Mouse (Mus musculus) olfactory bulb, adult 2 months (tissue): ENCODE data around the gene Klhdc9. TPM values are rescaled to one million over a fixed set of nuclear protein-coding genes. Genes with fewer than 3 reads are reported as not detected.
A peak's percentile ranks its signal among the peaks of the same experiment; 100 is the strongest.

Experiments used
- H3K27ac ChIP-seq: fragments of 200-500 bp; 2 replicates; pipeline ENCODE4 v1.5.1; 2012; ENCODE audit warnings: low read depth, low read length; ENCODE audit not compliant: insufficient read depth
- H3K4me1 ChIP-seq: fragments of 200-500 bp; 2 replicates; pipeline ENCODE4 v1.6.1; 2012; ENCODE audit warnings: low read length; ENCODE audit not compliant: control insufficient read depth, insufficient read depth
- H3K4me3 ChIP-seq: fragments of 200-500 bp; 2 replicates; pipeline ENCODE4 v1.5.1; 2012; ENCODE audit warnings: mild to moderate bottlenecking, low read depth, low read length, moderate library complexity; ENCODE audit not compliant: insufficient read depth
- CTCF ChIP-seq: fragments of 200-500 bp; IDR thresholded peaks from 2 replicates; pipeline ENCODE4 v1.5.1; 2012; ENCODE audit warnings: low read depth, mild to moderate bottlenecking, low read length, moderate library complexity; ENCODE audit not compliant: insufficient read depth
- POLR2A ChIP-seq: fragments of 200-500 bp; IDR thresholded peaks from 2 replicates; pipeline ENCODE4 v1.6.1; 2012; ENCODE audit warnings: mild to moderate bottlenecking, low read depth, low read length, moderate library complexity; ENCODE audit not compliant: insufficient read depth
- WGBS: fragments of 180-500 bp; shearing (Covaris S2); methylation state at CpG from one replicate; pipeline ENCODE4 v1.1.7; 2018; 5-methylcytosine and 5-hydroxymethylcytosine counted together
- polyA plus RNA-seq: library from polyadenylated mRNA; stranded (reverse); fragments of >200 nt; gene quantifications from 2 replicates; pipeline ENCODE4 v1.2.4, GENCODE M21; 2012; ENCODE audit warnings: low replicate concordance; ENCODE audit not compliant: missing spikeins, insufficient read depth, insufficient read length

The Klhdc9 gene
- not detected in 2 replicates for polyA plus RNA-seq

- Histone ChIP-seq H3K4me1 (peaks cover 8% of the 10 kb centered on the region), H3K4me3 (peak within 1 kb of the TSS; percentile 70), H3K27ac (peak within 1 kb of the TSS; percentile 96)
- TF ChIP-seq CTCF = no peak
- TF ChIP-seq POLR2A = peak; percentile 50
- 1% methylated on average over 21 of the region's 21 CpGs for WGBS
Observed at GRCm38 (mm10) chr1:171360656-171361055, at the start of gene Klhdc9. Gene Klhdc9 (minus strand): TSS chr1:171360798.

GRCm38 (mm10) chr1:171410231-171410630 is 49.6 kb upstream of the Klhdc9 start:
- Histone ChIP-seq H3K4me1 (peaks cover 15% of the 10 kb centered on the region), H3K27ac (no peak overlapping the region), H3K4me3 (no peak overlapping the region)
- TF ChIP-seq CTCF (no peak), POLR2A (no peak)
- 86% methylated on average over 1 of the region's 1 CpGs for WGBS

GRCm38 (mm10) chr1:171407263-171407662 is 46.7 kb upstream of the Klhdc9 start:
- Histone ChIP-seq H3K4me1 (no peaks in the 10 kb centered on the region), H3K4me3 (no peak overlapping the region), H3K27ac (no peak overlapping the region)
- TF ChIP-seq POLR2A (no peak), CTCF (no peak)
- 85% methylated on average over 5 of the region's 5 CpGs for WGBS

GRCm38 (mm10) chr1:171402991-171403390 is 42.4 kb upstream of the Klhdc9 start:
- no peak overlapping the region for H3K4me3 ChIP-seq
- no peak for TF ChIP-seq CTCF
- TF ChIP-seq POLR2A = no peak
- no peak overlapping the region for H3K27ac ChIP-seq
- no peaks in the 10 kb centered on the region for H3K4me1 ChIP-seq
- 85% methylated on average over 9 of the region's 9 CpGs for WGBS

GRCm38 (mm10) chr1:171401821-171402220 is 41.2 kb upstream of the Klhdc9 start:
- WGBS = 80% methylated on average over 4 of the region's 4 CpGs
- Histone ChIP-seq H3K27ac (no peak overlapping the region), H3K4me1 (no peaks in the 10 kb centered on the region), H3K4me3 (no peak overlapping the region)
- TF ChIP-seq CTCF = no peak
- no peak for TF ChIP-seq POLR2A

GRCm38 (mm10) chr1:171390101-171390500 is 29.5 kb upstream of the Klhdc9 start:
- TF ChIP-seq CTCF (no peak), POLR2A (no peak)
- no peaks in the 10 kb centered on the region for H3K4me1 ChIP-seq
- 88% methylated on average over 4 of the region's 4 CpGs for WGBS
- no peak overlapping the region for H3K27ac ChIP-seq
- no peak overlapping the region for H3K4me3 ChIP-seq

GRCm38 (mm10) chr1:171388376-171389102 is 27.9 kb upstream of the Klhdc9 start, which contains the start of gene Arhgap30:
Gene Arhgap30 (plus strand): TSS chr1:171388954.
- 85% methylated on average over 15 of the region's 15 CpGs for WGBS
- TF ChIP-seq CTCF (no peak), POLR2A (no peak)
- Histone ChIP-seq H3K27ac (no peak within 1 kb of the TSS), H3K4me1 (no peaks in the 10 kb centered on the region), H3K4me3 (peak within 1 kb of the TSS; percentile 7; the same call in 1 of the 2 replicates)

GRCm38 (mm10) chr1:171387099-171387498 is 26.5 kb upstream of the Klhdc9 start:
- WGBS = 42% methylated on average over 6 of the region's 6 CpGs
- H3K4me3 ChIP-seq = no peak overlapping the region
- TF ChIP-seq POLR2A (no peak), CTCF (peak; percentile 21; the same call in 1 of the 2 replicates)
- no peaks in the 10 kb centered on the region for H3K4me1 ChIP-seq
- no peak overlapping the region for H3K27ac ChIP-seq

GRCm38 (mm10) chr1:171385171-171385570 is 24.6 kb upstream of the Klhdc9 start:
- peaks cover 4% of the 10 kb centered on the region for H3K4me1 ChIP-seq
- H3K27ac ChIP-seq = no peak overlapping the region
- H3K4me3 ChIP-seq = no peak overlapping the region
- WGBS = 76% methylated on average over 9 of the region's 9 CpGs
- TF ChIP-seq POLR2A = no peak
- TF ChIP-seq CTCF = no peak

- no peak overlapping the region for H3K4me3 ChIP-seq
- H3K27ac ChIP-seq = no peak overlapping the region
- 67% methylated on average over 9 of the region's 9 CpGs for WGBS
- TF ChIP-seq POLR2A (no peak), CTCF (no peak)
- peaks cover 9% of the 10 kb centered on the region for H3K4me1 ChIP-seq
Observed at GRCm38 (mm10) chr1:171384361-171384760, 23.8 kb upstream of the Klhdc9 start.
